Mouse (Mus musculus): ENCODE data around the gene Gps2. TPM values are rescaled to one million over a fixed set of nuclear protein-coding genes. Genes with fewer than 3 reads are reported as not detected.

The Gps2 gene
- polyA plus RNA-seq, 1 experiment from 2014 or later: 63.0 TPM

- WGBS: 7% methylated on average over 24 of the region's 24 CpGs
- Histone ChIP-seq H3K4me1 (replicated peaks; ENCODE audit: insufficient read depth, low read length) (no peaks in the 10 kb centered on the region), H3K9me3 (replicated peaks; ENCODE audit: low read length) (no peaks in the 10 kb centered on the region), H3K4me3 (replicated peaks; ENCODE audit: low read depth, low read length) (peak within 1 kb of the TSS; percentile 49), H3K27me3 (ENCODE audit: insufficient read depth, low read length) (peaks cover 12% of the 10 kb centered on the region), H3K36me3 (ENCODE audit: insufficient read depth, low read length) (no peaks in the 10 kb centered on the region), H3K9ac (ENCODE audit: low read depth, low read length) (peak within 1 kb of the TSS; percentile 63), H3K27ac (peak within 1 kb of the TSS; percentile 83), H3K4me2 (ENCODE audit: low read length) (peak within 1 kb of the TSS; percentile 49)
- no peak for DNase-seq (ENCODE audit: low spot score)
- no peak for TF ChIP-seq CTCF (IDR thresholded peaks at IDR 0.05; ENCODE audit: low read depth)
- ATAC-seq (replicated peaks; ENCODE audit: low FRiP score, low read depth): no peak
These were observed 51.1 kb downstream of the Gps2 start, which contains the start of gene Cldn7 for GRCm38 (mm10) chr11:69964650-69965270. Gene Cldn7 (plus strand): TSS chr11:69964779.

- peak overlapping the region; percentile 83 for H3K27ac ChIP-seq
- H3K36me3 ChIP-seq (ENCODE audit: insufficient read depth, low read length): no peaks in the 10 kb centered on the region
- no peak for TF ChIP-seq CTCF (IDR thresholded peaks at IDR 0.05; ENCODE audit: low read depth)
- 2% methylated on average over 49 of the region's 49 CpGs for WGBS
- H3K27me3 ChIP-seq (ENCODE audit: insufficient read depth, low read length): peaks cover 12% of the 10 kb centered on the region
- peak; percentile 66 for ATAC-seq (replicated peaks; ENCODE audit: low FRiP score, low read depth)
- peak overlapping the region; percentile 49 for H3K4me2 ChIP-seq (ENCODE audit: low read length)
- peak overlapping the region; percentile 49 for H3K4me3 ChIP-seq (replicated peaks; ENCODE audit: low read depth, low read length)
- H3K9ac ChIP-seq (ENCODE audit: low read depth, low read length): peak overlapping the region; percentile 63
- H3K4me1 ChIP-seq (replicated peaks; ENCODE audit: insufficient read depth, low read length): no peaks in the 10 kb centered on the region
- peak; percentile 51 for DNase-seq (ENCODE audit: low spot score)
- H3K9me3 ChIP-seq (replicated peaks; ENCODE audit: low read length): no peaks in the 10 kb centered on the region
These were observed 51.8 kb downstream of the Gps2 start for GRCm38 (mm10) chr11:69965271-69966005.

Small RNAs within 50 kb of the gene (microRNA-seq; reads per million reads assigned to microRNA genes)
- gene Mir6924: not detected

Other genes with a start within 250 kb of the Gps2 start
- gene Cd68, start 247.7 kb upstream of the Gps2 start, polyA plus RNA-seq (2015; fragmentation: Nextera tagmentation; extraction: Ambion mirVana): 10.4 and 12.8 TPM in 2 replicates
- gene Eif4a1, start 241.5 kb upstream of the Gps2 start, polyA plus RNA-seq (2015; fragmentation: Nextera tagmentation; extraction: Ambion mirVana): 468 and 493 TPM in 2 replicates
- gene Senp3, start 231.8 kb upstream of the Gps2 start, polyA plus RNA-seq (2015; fragmentation: Nextera tagmentation; extraction: Ambion mirVana): 52.2 and 59.4 TPM in 2 replicates
- gene Tnfsf13, start 228.1 kb upstream of the Gps2 start, polyA plus RNA-seq (2015; fragmentation: Nextera tagmentation; extraction: Ambion mirVana): 0.43 and 0.89 TPM in 2 replicates
- 14.1 and 15.8 TPM in 2 replicates for gene Tnfsf12, start 218.0 kb upstream of the Gps2 start, polyA plus RNA-seq (2015; fragmentation: Nextera tagmentation; extraction: Ambion mirVana)
- 8.0 and 8.4 TPM in 2 replicates for gene Tnfsfm13, start 217.8 kb upstream of the Gps2 start, polyA plus RNA-seq (2015; fragmentation: Nextera tagmentation; extraction: Ambion mirVana)
- 19.0 and 21.0 TPM in 2 replicates for gene Polr2a, start 155.3 kb upstream of the Gps2 start, polyA plus RNA-seq (2015; fragmentation: Nextera tagmentation; extraction: Ambion mirVana)
- 0.17 TPM in 1 of 2 replicates, not detected in the other for gene Slc35g3, start 151.9 kb upstream of the Gps2 start, polyA plus RNA-seq (2015; fragmentation: Nextera tagmentation; extraction: Ambion mirVana)
- gene Zbtb4, start 148.0 kb upstream of the Gps2 start, polyA plus RNA-seq (2015; fragmentation: Nextera tagmentation; extraction: Ambion mirVana): 2.7 and 3.3 TPM in 2 replicates
- gene Chrnb1, start 117.9 kb upstream of the Gps2 start, polyA plus RNA-seq (2015; fragmentation: Nextera tagmentation; extraction: Ambion mirVana): 12.0 and 12.1 TPM in 2 replicates
- gene Fgf11, start 112.0 kb upstream of the Gps2 start, polyA plus RNA-seq (2015; fragmentation: Nextera tagmentation; extraction: Ambion mirVana): 0.63 and 0.98 TPM in 2 replicates
- gene Tmem102, start 108.3 kb upstream of the Gps2 start, polyA plus RNA-seq (2015; fragmentation: Nextera tagmentation; extraction: Ambion mirVana): 22.9 and 23.0 TPM in 2 replicates
- not detected in 2 replicates for gene Gm39566, start 98.6 kb upstream of the Gps2 start, polyA plus RNA-seq (2015; fragmentation: Nextera tagmentation; extraction: Ambion mirVana)
- not detected in 2 replicates for gene Spem2, start 95.4 kb upstream of the Gps2 start, polyA plus RNA-seq (2015; fragmentation: Nextera tagmentation; extraction: Ambion mirVana)
- not detected in 2 replicates for gene Spem1, start 91.7 kb upstream of the Gps2 start, polyA plus RNA-seq (2015; fragmentation: Nextera tagmentation; extraction: Ambion mirVana)
- 4.1 and 4.7 TPM in 2 replicates for gene Nlgn2, start 76.1 kb upstream of the Gps2 start, polyA plus RNA-seq (2015; fragmentation: Nextera tagmentation; extraction: Ambion mirVana)
- 485 and 528 TPM in 2 replicates for gene Tmem256, start 75.4 kb upstream of the Gps2 start, polyA plus RNA-seq (2015; fragmentation: Nextera tagmentation; extraction: Ambion mirVana)
- 96.4 and 102 TPM in 2 replicates for gene Plscr3, start 67.5 kb upstream of the Gps2 start, polyA plus RNA-seq (2015; fragmentation: Nextera tagmentation; extraction: Ambion mirVana)
- 6.3 and 7.0 TPM in 2 replicates for gene Tnk1, start 55.2 kb upstream of the Gps2 start, polyA plus RNA-seq (2015; fragmentation: Nextera tagmentation; extraction: Ambion mirVana)
- gene Tmem95, start 35.9 kb upstream of the Gps2 start, polyA plus RNA-seq (2015; fragmentation: Nextera tagmentation; extraction: Ambion mirVana): not detected in 2 replicates
- gene Kctd11, start 32.5 kb upstream of the Gps2 start, polyA plus RNA-seq (2015; fragmentation: Nextera tagmentation; extraction: Ambion mirVana): 7.7 and 7.8 TPM in 2 replicates
- 0.33 and 0.48 TPM in 2 replicates for gene Acap1, start 18.3 kb upstream of the Gps2 start, polyA plus RNA-seq (2015; fragmentation: Nextera tagmentation; extraction: Ambion mirVana)
- 12.5 and 13.0 TPM in 2 replicates for gene 2810408A11Rik, start 12.9 kb upstream of the Gps2 start, polyA plus RNA-seq (2015; fragmentation: Nextera tagmentation; extraction: Ambion mirVana)
- gene Neurl4, start 12.8 kb upstream of the Gps2 start, polyA plus RNA-seq (2015; fragmentation: Nextera tagmentation; extraction: Ambion mirVana): 9.7 and 12.7 TPM in 2 replicates
- 1,371 and 1,476 TPM in 2 replicates for gene Eif5a, start 8.1 kb downstream of the Gps2 start, polyA plus RNA-seq (2015; fragmentation: Nextera tagmentation; extraction: Ambion mirVana)
- gene Ybx2, start 21.9 kb downstream of the Gps2 start, polyA plus RNA-seq (2015; fragmentation: Nextera tagmentation; extraction: Ambion mirVana): 6.8 and 7.5 TPM in 2 replicates
- gene Slc2a4, start 34.3 kb downstream of the Gps2 start, polyA plus RNA-seq (2015; fragmentation: Nextera tagmentation; extraction: Ambion mirVana): 21.4 and 23.1 TPM in 2 replicates
- 238 and 246 TPM in 2 replicates for gene Cldn7, start 50.9 kb downstream of the Gps2 start, polyA plus RNA-seq (2015; fragmentation: Nextera tagmentation; extraction: Ambion mirVana)
- gene Ctdnep1, start 67.3 kb downstream of the Gps2 start, polyA plus RNA-seq (2015; fragmentation: Nextera tagmentation; extraction: Ambion mirVana): 28.3 and 29.1 TPM in 2 replicates
- 97.3 and 97.9 TPM in 2 replicates for gene Elp5, start 68.6 kb downstream of the Gps2 start, polyA plus RNA-seq (2015; fragmentation: Nextera tagmentation; extraction: Ambion mirVana)
- gene Gabarap, start 77.3 kb downstream of the Gps2 start, polyA plus RNA-seq (2015; fragmentation: Nextera tagmentation; extraction: Ambion mirVana): 626 TPM in 2 replicates
- gene Phf23, start 81.9 kb downstream of the Gps2 start, polyA plus RNA-seq (2015; fragmentation: Nextera tagmentation; extraction: Ambion mirVana): 61.9 and 62.6 TPM in 2 replicates
- gene Dvl2, start 86.7 kb downstream of the Gps2 start, polyA plus RNA-seq (2015; fragmentation: Nextera tagmentation; extraction: Ambion mirVana): 25.8 and 27.1 TPM in 2 replicates
- 178 and 197 TPM in 2 replicates for gene Acadvl, start 101.5 kb downstream of the Gps2 start, polyA plus RNA-seq (2015; fragmentation: Nextera tagmentation; extraction: Ambion mirVana)
- gene Dlg4, start 103.1 kb downstream of the Gps2 start, polyA plus RNA-seq (2015; fragmentation: Nextera tagmentation; extraction: Ambion mirVana): 4.3 and 6.5 TPM in 2 replicates
- 2.5 and 2.9 TPM in 2 replicates for gene Asgr1, start 140.2 kb downstream of the Gps2 start, polyA plus RNA-seq (2015; fragmentation: Nextera tagmentation; extraction: Ambion mirVana)
- gene Asgr2, start 178.8 kb downstream of the Gps2 start, polyA plus RNA-seq (2015; fragmentation: Nextera tagmentation; extraction: Ambion mirVana): 0.14 TPM in 1 of 2 replicates, not detected in the other
- gene Mgl2, start 216.4 kb downstream of the Gps2 start, polyA plus RNA-seq (2015; fragmentation: Nextera tagmentation; extraction: Ambion mirVana): 0.37 and 0.47 TPM in 2 replicates
- 0.99 and 1.4 TPM in 2 replicates for gene Clec10a, start 242.3 kb downstream of the Gps2 start, polyA plus RNA-seq (2015; fragmentation: Nextera tagmentation; extraction: Ambion mirVana)